Mouse (Mus musculus): Measurements from ENCODE around the gene Clybl.

DNA sequence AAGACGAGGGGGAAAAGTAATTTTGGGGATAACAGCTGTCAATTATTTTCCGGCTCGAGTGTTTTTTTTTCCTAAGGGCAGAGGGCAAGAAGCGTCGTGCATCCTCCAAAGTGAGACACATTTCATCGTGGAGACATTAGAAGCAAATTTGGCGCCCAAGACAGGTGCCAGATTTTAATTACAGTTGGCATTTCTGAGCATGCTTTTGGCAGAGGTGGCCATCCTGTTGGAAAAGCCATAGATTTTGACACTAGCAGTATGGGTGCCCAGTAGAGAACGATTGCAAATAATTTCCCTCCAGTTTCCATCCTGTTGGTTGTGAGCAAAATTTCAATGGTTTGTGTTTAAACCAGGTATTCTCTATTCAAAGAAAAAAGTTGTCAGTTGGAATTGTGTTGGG lies 32.1 kb downstream of the Clybl start:
- no peak for TF ChIP-seq CTCF (IDR thresholded peaks at IDR 0.05; ENCODE audit: control insufficient read depth, insufficient read depth, insufficient replicate concordance, low read depth, low read length)
- no peak for TF ChIP-seq POLR2A (IDR thresholded peaks at IDR 0.05; ENCODE audit: control insufficient read depth, low read depth, low read length)

Measured in testis, adult 2 months (tissue).